Mouse (Mus musculus) liver, embryonic 16.5 days (tissue): ENCODE results near the gene Plekhd1. TPM values are rescaled to one million over a fixed set of nuclear protein-coding genes. Genes with fewer than 3 reads are reported as not detected.

ENCODE experiments used
- ATAC-seq: fragments of 200-750 bp; cut with Nextera tagmentation; 2 replicates; pipeline ENCODE4 v1.8.0; 2017; ENCODE audit warnings: low read depth, mild to moderate bottlenecking, moderate number of reproducible peaks, moderate library complexity
- H3K27ac ChIP-seq: fragments of 300-500 bp; sonication (generic); 2 replicates; pipeline ENCODE4 v1.5.1; 2014; ENCODE audit warnings: mild to moderate bottlenecking, low read length
- H3K27me3 ChIP-seq: fragments of 300-500 bp; sonication (generic); 2 replicates; pipeline ENCODE4 v1.6.1; 2014; ENCODE audit warnings: low read depth, low read length, mixed read lengths; ENCODE audit not compliant: control insufficient read depth, insufficient read depth
- H3K36me3 ChIP-seq: fragments of 300-500 bp; sonication (generic); 2 replicates; pipeline ENCODE4 v1.6.1; 2014; ENCODE audit warnings: mild to moderate bottlenecking; ENCODE audit not compliant: control insufficient read depth, insufficient read depth
- H3K4me1 ChIP-seq: fragments of 300-500 bp; sonication (generic); 2 replicates; pipeline ENCODE4 v1.6.1; 2014; ENCODE audit warnings: low read depth, low read length, mixed read lengths; ENCODE audit not compliant: control insufficient read depth
- H3K4me2 ChIP-seq: fragments of 300-500 bp; sonication (generic); 2 replicates; pipeline ENCODE4 v1.6.1; 2014; ENCODE audit warnings: low read depth, low read length, mixed read lengths
- H3K4me3 ChIP-seq: fragments of 300-500 bp; sonication (generic); 2 replicates; pipeline ENCODE4 v1.5.1; 2014; ENCODE audit warnings: low read depth, mild to moderate bottlenecking, low read length
- H3K9ac ChIP-seq: fragments of 300-500 bp; sonication (generic); 2 replicates; pipeline ENCODE4 v1.6.1; 2014; ENCODE audit warnings: low read depth, low read length
- H3K9me3 ChIP-seq: fragments of 300-500 bp; sonication (generic); replicated peaks from 2 replicates; pipeline ENCODE4 v1.6.1; 2016; ENCODE audit warnings: low read length; ENCODE audit not compliant: control insufficient read depth
- WGBS: fragments of 180-500 bp; shearing (Covaris S2); extraction: QIAGEN DNeasy Blood & Tissue Kit; methylation state at CpG from one replicate; pipeline ENCODE4 v1.1.7; 2014; ENCODE audit not compliant: insufficient replicate concordance; 5-methylcytosine and 5-hydroxymethylcytosine counted together
- polyA plus RNA-seq: library from polyadenylated mRNA; unstranded; fragments of >200 nt; fragmentation: Nextera tagmentation; extraction: Ambion mirVana; gene quantifications from 2 replicates; pipeline ENCODE4 v1.2.1, GENCODE M21; 2015

Gene Plekhd1
- polyA plus RNA-seq, 1 experiment from 2014 or later, result 0.35 TPM

- 21% methylated on average over 12 of the region's 12 CpGs for WGBS
- Histone ChIP-seq H3K4me3 (no peak overlapping the region; the same call in 1 of the 2 replicates), H3K4me2 (peak overlapping the region; percentile 65), H3K36me3 (no peaks in the 10 kb centered on the region), H3K4me1 (peaks cover 13% of the 10 kb centered on the region), H3K9ac (no peak overlapping the region), H3K27ac (no peak overlapping the region), H3K9me3 (no peaks in the 10 kb centered on the region), H3K27me3 (peaks cover 46% of the 10 kb centered on the region)
- ATAC-seq, result no peak
Observed at GRCm38 (mm10) chr12:80691671-80692091, 710 bp upstream of the Plekhd1 start.

GRCm38 (mm10) chr12:80693700-80694099, 1.3 kb downstream of the Plekhd1 start:
- no peak overlapping the region for H3K4me2 ChIP-seq
- 37% methylated on average over 2 of the region's 2 CpGs for WGBS
- ATAC-seq, result no peak

GRCm38 (mm10) chr12:80695004-80695403, 2.6 kb downstream of the Plekhd1 start:
- Histone ChIP-seq H3K4me1 (peaks cover 27% of the 10 kb centered on the region), H3K9ac (no peak overlapping the region)

More at GRCm38 (mm10) chr12:80693700-80694099, 1.3 kb downstream of the Plekhd1 start:
- Histone ChIP-seq H3K27ac (no peak overlapping the region), H3K9ac (no peak overlapping the region), H3K36me3 (no peaks in the 10 kb centered on the region), H3K4me1 (peaks cover 18% of the 10 kb centered on the region), H3K4me3 (no peak overlapping the region), H3K27me3 (peaks cover 46% of the 10 kb centered on the region), H3K9me3 (no peaks in the 10 kb centered on the region)

GRCm38 (mm10) chr12:80698526-80699143, 6.2 kb downstream of the Plekhd1 start:
- Histone ChIP-seq H3K36me3 (no peaks in the 10 kb centered on the region), H3K4me2 (no peak overlapping the region), H3K27ac (peak overlapping the region; percentile 72), H3K9me3 (no peaks in the 10 kb centered on the region), H3K4me1 (peaks cover 14% of the 10 kb centered on the region), H3K27me3 (peaks cover 14% of the 10 kb centered on the region), H3K4me3 (no peak overlapping the region), H3K9ac (no peak overlapping the region)
- whole genome bisulfite sequencing, result 32% methylated on average over 5 of the region's 5 CpGs
- peak; percentile 96 for ATAC-seq

More at GRCm38 (mm10) chr12:80695004-80695403, 2.6 kb downstream of the Plekhd1 start:
- Histone ChIP-seq H3K27me3 (peaks cover 46% of the 10 kb centered on the region), H3K9me3 (no peaks in the 10 kb centered on the region), H3K4me2 (no peak overlapping the region), H3K27ac (no peak overlapping the region), H3K4me3 (no peak overlapping the region), H3K36me3 (no peaks in the 10 kb centered on the region)
- WGBS, result 60% methylated on average over 3 of the region's 3 CpGs
- no peak for ATAC-seq

GRCm38 (mm10) chr12:80699144-80699531, 6.7 kb downstream of the Plekhd1 start:
- 36% methylated on average over 2 of the region's 2 CpGs for WGBS
- H3K9ac ChIP-seq, result no peak overlapping the region
- peak overlapping the region; percentile 72 for H3K27ac ChIP-seq
- no peak overlapping the region for H3K4me2 ChIP-seq
- no peaks in the 10 kb centered on the region for H3K9me3 ChIP-seq
- no peaks in the 10 kb centered on the region for H3K36me3 ChIP-seq
- no peak overlapping the region for H3K4me3 ChIP-seq
- peaks cover 14% of the 10 kb centered on the region for H3K4me1 ChIP-seq
- peak; percentile 81 for ATAC-seq
- peaks cover 12% of the 10 kb centered on the region; the same call in 1 of the 2 replicates for H3K27me3 ChIP-seq

GRCm38 (mm10) chr12:80701332-80701731, 8.9 kb downstream of the Plekhd1 start:
- peaks cover 14% of the 10 kb centered on the region for H3K4me1 ChIP-seq
- no peak overlapping the region for H3K4me2 ChIP-seq
- 64% methylated on average over 7 of the region's 7 CpGs for WGBS
- no peak overlapping the region for H3K4me3 ChIP-seq
- no peaks in the 10 kb centered on the region for H3K27me3 ChIP-seq
- H3K9me3 ChIP-seq, result no peaks in the 10 kb centered on the region
- no peak overlapping the region for H3K9ac ChIP-seq
- no peak overlapping the region for H3K27ac ChIP-seq
- H3K36me3 ChIP-seq, result no peaks in the 10 kb centered on the region
- no peak for ATAC-seq

- no peaks in the 10 kb centered on the region for H3K36me3 ChIP-seq
- H3K9ac ChIP-seq, result no peak overlapping the region
- no peaks in the 10 kb centered on the region for H3K9me3 ChIP-seq
- ATAC-seq, result no peak
- no peak overlapping the region for H3K27ac ChIP-seq
- no peaks in the 10 kb centered on the region for H3K4me1 ChIP-seq
- H3K27me3 ChIP-seq, result peaks cover 5% of the 10 kb centered on the region; the same call in 1 of the 2 replicates
- no peak overlapping the region for H3K4me2 ChIP-seq
- 48% methylated on average over 11 of the region's 11 CpGs for WGBS
- no peak overlapping the region for H3K4me3 ChIP-seq
Observed at GRCm38 (mm10) chr12:80706208-80706914, 14.0 kb downstream of the Plekhd1 start.

GRCm38 (mm10) chr12:80706915-80707604, 14.7 kb downstream of the Plekhd1 start:
- no peak overlapping the region for H3K4me2 ChIP-seq
- no peaks in the 10 kb centered on the region for H3K4me1 ChIP-seq
- no peak overlapping the region for H3K4me3 ChIP-seq
- no peaks in the 10 kb centered on the region for H3K36me3 ChIP-seq
- WGBS, result 37% methylated on average over 6 of the region's 6 CpGs
- H3K27me3 ChIP-seq, result peaks cover 5% of the 10 kb centered on the region; the same call in 1 of the 2 replicates
- ATAC-seq, result no peak
- no peak overlapping the region for H3K9ac ChIP-seq
- H3K27ac ChIP-seq, result no peak overlapping the region
- no peaks in the 10 kb centered on the region for H3K9me3 ChIP-seq
